Comparison of ENCODE assay signal across 29 mouse cellular contexts in genomic region chr10:42480719-42481118, GRCm38 (mm10). TPM values are rescaled to one million over a fixed set of nuclear protein-coding genes. Genes with fewer than 3 reads are reported as not detected.
DNase-seq lines count a peak whose midpoint lies in the region; ATAC-seq and TF ChIP-seq lines count a peak whose summit lies in the region.
"Had no signal": no experiment of that assay in that cellular context is flagged by ENCODE, and none has a peak within 500 bp of the region (broad histone marks: within the 10 kb centered on the region; RNA-seq: fewer than 3 reads in every experiment).

No protein-coding gene starts in this region.

- ATAC-seq in intestine, postnatal 0 days = peak; percentile 34; the same call in 1 of the 2 replicates
- no peak for ATAC-seq in intestine, embryonic 15.5 days
- 0 out of 2 replicates have a peak, but pooled peaks have one; percentile 23 for ATAC-seq in megakaryocyte progenitor cell, adult 5-6 weeks (replicated peaks; ENCODE audit: poor library complexity)
- ATAC-seq in kidney, embryonic 16.5 days (ENCODE audit: low FRiP score, low TSS enrichment) = no peak
- ATAC-seq: inflammation-experienced regulatory T-cells, adult 6 months; lung, postnatal 0 days had no signal

- H3K9me3 ChIP-seq in intestine, postnatal 0 days (ENCODE audit: control insufficient read depth) = no peaks in the 10 kb centered on the region
- H3K9me3 ChIP-seq in intestine, embryonic 15.5 days = no peaks in the 10 kb centered on the region
- H3K9me3 ChIP-seq in MEL (replicated peaks; ENCODE audit: insufficient read depth, low read length) = no peaks in the 10 kb centered on the region
- H3K9me3 ChIP-seq in kidney, embryonic 16.5 days (ENCODE audit: low read length) = no peaks in the 10 kb centered on the region
- H3K9me3 ChIP-seq: heart, embryonic 12.5 days; hindbrain, embryonic 15.5 days had no signal

- H3K4me1 ChIP-seq in intestine, postnatal 0 days (replicated peaks; ENCODE audit: control insufficient read depth, insufficient read depth, low read length) = peaks cover 5% of the 10 kb centered on the region; the same call in 1 of the 2 replicates
- 0 out of 2 replicates have a peak, but pooled peaks cover 5% of the 10 kb centered on the region for H3K4me1 ChIP-seq in intestine, embryonic 15.5 days (replicated peaks)
- peaks cover 5 to 21% of the 10 kb centered on the region in 2 experiments for H3K4me1 ChIP-seq in MEL (ENCODE audit: control insufficient read depth in 1 of 2, insufficient read depth in 2 of 2, low read length in 2 of 2)
- peaks cover 11% of the 10 kb centered on the region for H3K4me1 ChIP-seq in kidney, embryonic 16.5 days (ENCODE audit: insufficient read depth, low read length)

- no peak overlapping the region for H3K4me3 ChIP-seq in intestine, postnatal 0 days (ENCODE audit: low read depth, low read length)
- no peak overlapping the region for H3K4me3 ChIP-seq in intestine, embryonic 15.5 days (replicated peaks)
- H3K4me3 ChIP-seq in MEL (ENCODE audit: control insufficient read depth in 1 of 2, insufficient read depth in 1 of 2, low read depth in 2 of 2, low read length in 2 of 2) = no peak overlapping the region
- H3K4me3 ChIP-seq in kidney, embryonic 16.5 days (ENCODE audit: low read length) = no peak overlapping the region
- H3K4me3 ChIP-seq: erythroblast, embryonic 14.5 days; heart, embryonic 12.5 days; hindbrain, embryonic 15.5 days had no signal

- no peak for TF ChIP-seq RAD21 in MEL (IDR thresholded peaks at IDR 0.05; ENCODE audit: low read depth, low read length)

- no peaks in the 10 kb centered on the region for H3K36me3 ChIP-seq in intestine, postnatal 0 days (ENCODE audit: control insufficient read depth, insufficient read depth)
- H3K36me3 ChIP-seq in intestine, embryonic 15.5 days = no peaks in the 10 kb centered on the region
- H3K36me3 ChIP-seq in MEL (ENCODE audit: control insufficient read depth in 1 of 2, insufficient read depth in 2 of 2, low read length in 2 of 2) = peaks cover 0 to 25% of the 10 kb centered on the region in 2 experiments; a peak in 2 of 4 replicates
- no peaks in the 10 kb centered on the region for H3K36me3 ChIP-seq in kidney, embryonic 16.5 days (ENCODE audit: insufficient read depth, low read length)
- H3K36me3 ChIP-seq: heart, embryonic 12.5 days; hindbrain, embryonic 15.5 days had no signal

- peak; percentile 54 for DNase-seq in MEL (ENCODE audit: low read depth, low spot score)
- peak; percentile 58 for DNase-seq in c-Kit-positive CD71-positive TER-119-positive erythroid progenitor cells, embryonic 14.5 days (ENCODE audit: low spot score)
- no peak for DNase-seq in layer of hippocampus, postnatal 25 days (ENCODE audit: extremely low spot score in 1 of 2, low spot score in 1 of 2)
- no peak for DNase-seq in embryo, embryonic 10 days (ENCODE audit: low spot score)
- DNase-seq: adrenal gland, postnatal 25 days; cerebellum, adult 11 months; cerebellum, adult 9-10 months; cerebellum, postnatal 36 days; gastrocnemius, postnatal 25 days; heart, adult 18-20 months; kidney, adult 2 months; kidney, postnatal 4 days; layer of hippocampus, postnatal 36 days; lung, adult 18-20 months; lung, postnatal 4 days; midbrain, embryonic 14.5 days; spleen, adult 18-20 months; thymus, adult 18-20 months; thymus, postnatal 25 days had no signal

- peaks cover 11% of the 10 kb centered on the region for H3K79me2 ChIP-seq in MEL (ENCODE audit: control insufficient read depth, insufficient read depth, low read length, poor library complexity)

- no peak for TF ChIP-seq POLR2A in MEL (IDR thresholded peaks at IDR 0.05; ENCODE audit: control insufficient read depth in 1 of 2, insufficient read depth in 1 of 2, low read depth in 1 of 2, low read length in 2 of 2, poor library complexity in 1 of 2)

- H3K4me2 ChIP-seq in intestine, postnatal 0 days (replicated peaks; ENCODE audit: low read depth) = no peak overlapping the region
- H3K4me2 ChIP-seq in intestine, embryonic 15.5 days (replicated peaks) = no peak overlapping the region
- H3K4me2 ChIP-seq in kidney, embryonic 16.5 days (replicated peaks; ENCODE audit: low read depth, low read length) = no peak overlapping the region
- H3K4me2 ChIP-seq: heart, embryonic 12.5 days; hindbrain, embryonic 15.5 days had no signal

- H3K9ac ChIP-seq in intestine, postnatal 0 days (ENCODE audit: low read depth, low read length) = no peak overlapping the region
- no peak overlapping the region for H3K9ac ChIP-seq in intestine, embryonic 15.5 days
- no peak overlapping the region for H3K9ac ChIP-seq in MEL (ENCODE audit: control insufficient read depth, low read depth, low read length, poor library complexity, severe bottlenecking)
- H3K9ac ChIP-seq in kidney, embryonic 16.5 days (replicated peaks; ENCODE audit: low read length) = no peak overlapping the region
- H3K9ac ChIP-seq: heart, embryonic 12.5 days; hindbrain, embryonic 15.5 days had no signal

- no peak for TF ChIP-seq EP300 in MEL (IDR thresholded peaks at IDR 0.05; ENCODE audit: low read depth in 1 of 2, low read length in 2 of 2)

- TF ChIP-seq CTCF in intestine, postnatal 0 days (IDR thresholded peaks at IDR 0.05; ENCODE audit: low read depth) = no peak
- no peak for TF ChIP-seq CTCF in MEL (IDR thresholded peaks at IDR 0.05 in 2 of 3, conservative IDR thresholded peaks at IDR 0.05 in 1 of 3; ENCODE audit: control insufficient read depth in 1 of 3, insufficient read depth in 1 of 3, low read depth in 2 of 3, low read length in 3 of 3, poor library complexity in 1 of 3, severe bottlenecking in 1 of 3)

- WGBS in intestine, postnatal 0 days = 55% methylated on average over 4 of the region's 4 CpGs
- WGBS in intestine, embryonic 15.5 days = 63% methylated on average over 4 of the region's 4 CpGs
- WGBS in kidney, embryonic 16.5 days = 73% methylated on average over 4 of the region's 4 CpGs

- H3K27ac ChIP-seq in intestine, postnatal 0 days (ENCODE audit: low read depth, low read length) = peak overlapping the region; percentile 41
- H3K27ac ChIP-seq in intestine, embryonic 15.5 days = no peak overlapping the region
- no peak overlapping the region for H3K27ac ChIP-seq in MEL (ENCODE audit: control insufficient read depth, low read depth, low read length)
- no peak overlapping the region for H3K27ac ChIP-seq in kidney, embryonic 16.5 days (ENCODE audit: low read length)
- H3K27ac ChIP-seq: hindbrain, embryonic 15.5 days; kidney, postnatal 0 days had no signal

- no peaks in the 10 kb centered on the region for H3K27me3 ChIP-seq in intestine, postnatal 0 days (replicated peaks; ENCODE audit: control insufficient read depth, insufficient read depth, low read length)
- no peaks in the 10 kb centered on the region for H3K27me3 ChIP-seq in intestine, embryonic 15.5 days (replicated peaks)
- no peaks in the 10 kb centered on the region for H3K27me3 ChIP-seq in MEL (ENCODE audit: control insufficient read depth in 1 of 2, insufficient read depth in 2 of 2, low read length in 2 of 2)
- no peaks in the 10 kb centered on the region for H3K27me3 ChIP-seq in kidney, embryonic 16.5 days (ENCODE audit: insufficient read depth, low read length)
- H3K27me3 ChIP-seq: heart, embryonic 12.5 days; hindbrain, embryonic 15.5 days had no signal

TF ChIP-seq in MEL, 35 proteins besides CTCF, POLR2A, EP300 and RAD21:
- TF ChIP-seq GATA1 (IDR thresholded peaks at IDR 0.05; ENCODE audit: low read depth, low read length) = 0 out of 2 replicates have a peak, but pooled peaks have one; percentile 39
- TF ChIP-seq NELFE (IDR thresholded peaks at IDR 0.05; ENCODE audit: low read depth, low read length) = no peak

RNA-seq across cellular contexts. Expression of gene Afg1l, which starts 2.4 kb away (rescaled TPM):
- 9.0 and 9.4 TPM in 2 replicates for polyA plus RNA-seq in intestine, postnatal 0 days (2015; fragmentation: Nextera tagmentation; extraction: Ambion mirVana)
- 10.9 and 11.0 TPM in 2 replicates for polyA plus RNA-seq in intestine, embryonic 15.5 days (2015; fragmentation: Nextera tagmentation; extraction: Ambion mirVana)
- total RNA-seq in MEL (2012; rRNA removed) = 2.8 and 3.4 TPM in 2 replicates
- polyA plus RNA-seq in MEL (2012; ENCODE audit: insufficient read depth in 1 of 2, insufficient read length in 2 of 2, low read depth in 1 of 2, low replicate concordance in 2 of 2, missing spikeins in 1 of 2) = 1 to 10 TPM in 1 of 2 experiments, not detected in 1; 3.7 TPM
- total RNA-seq in megakaryocyte progenitor cell, adult 5-6 weeks (2015) = 2.1 and 3.1 TPM in 2 replicates
- 3.0 and 5.7 TPM in 2 replicates for total RNA-seq in megakaryocyte progenitor cell, adult 5-6 weeks (2017)
- 8.9 and 9.9 TPM in 2 replicates for polyA plus RNA-seq in kidney, embryonic 16.5 days (2015; fragmentation: Nextera tagmentation; extraction: Ambion mirVana)
- total RNA-seq in layer of hippocampus, postnatal 25 days (2021) = 10 to 100 TPM; 12.3 to 15.2 TPM

RNA-seq across cellular contexts. Expression of gene Snx3, which starts 21.1 kb away (rescaled TPM):
- 599 and 615 TPM in 2 replicates for polyA plus RNA-seq in intestine, postnatal 0 days (2015; fragmentation: Nextera tagmentation; extraction: Ambion mirVana)
- 439 and 443 TPM in 2 replicates for polyA plus RNA-seq in intestine, embryonic 15.5 days (2015; fragmentation: Nextera tagmentation; extraction: Ambion mirVana)
- 107 TPM in 2 replicates for total RNA-seq in MEL (2012; rRNA removed)
- 100 to 1,000 TPM in 1 of 2 experiments, not detected in 1; 320 TPM for polyA plus RNA-seq in MEL (2012; ENCODE audit: insufficient read depth in 1 of 2, insufficient read length in 2 of 2, low read depth in 1 of 2, low replicate concordance in 2 of 2, missing spikeins in 1 of 2)
- 274 and 286 TPM in 2 replicates for total RNA-seq in megakaryocyte progenitor cell, adult 5-6 weeks (2015)
- 104 and 114 TPM in 2 replicates for total RNA-seq in megakaryocyte progenitor cell, adult 5-6 weeks (2017)
- 362 and 371 TPM in 2 replicates for polyA plus RNA-seq in kidney, embryonic 16.5 days (2015; fragmentation: Nextera tagmentation; extraction: Ambion mirVana)
- total RNA-seq in layer of hippocampus, postnatal 25 days (2021) = 100 to 1,000 TPM; 195 to 223 TPM

Comparison
In these comparisons a context has a peak if more than half of its experiments do, and no peak if none do; other contexts are left out.
1. ATAC-seq: peak in intestine, postnatal 0 days (single experiment) and megakaryocyte progenitor cell, adult 5-6 weeks (single experiment); none in intestine, embryonic 15.5 days (single experiment) and kidney, embryonic 16.5 days (single experiment).
2. DNase-seq: peak in MEL (single experiment) and c-Kit-positive CD71-positive TER-119-positive erythroid progenitor cells, embryonic 14.5 days (single experiment); none in layer of hippocampus, postnatal 25 days (0 of 2) and embryo, embryonic 10 days (single experiment).